Mouse (Mus musculus) cerebellum, adult 9-11 months (tissue): ENCODE results near the gene Cryba4.

Experiments used
- DNase-seq: peaks from one replicate; pipeline ENCODE4 v3.0.0; 2022

Cryba4 gene

GRCm38 (mm10) chr5:112285548-112286085 is 33.3 kb upstream of the Cryba4 start:
- no peak for DNase-seq

GRCm38 (mm10) chr5:112284203-112284582 is 31.9 kb upstream of the Cryba4 start:
- no peak for DNase-seq

GRCm38 (mm10) chr5:112283543-112284202 is 31.4 kb upstream of the Cryba4 start:
- no peak for DNase-seq

DNA sequence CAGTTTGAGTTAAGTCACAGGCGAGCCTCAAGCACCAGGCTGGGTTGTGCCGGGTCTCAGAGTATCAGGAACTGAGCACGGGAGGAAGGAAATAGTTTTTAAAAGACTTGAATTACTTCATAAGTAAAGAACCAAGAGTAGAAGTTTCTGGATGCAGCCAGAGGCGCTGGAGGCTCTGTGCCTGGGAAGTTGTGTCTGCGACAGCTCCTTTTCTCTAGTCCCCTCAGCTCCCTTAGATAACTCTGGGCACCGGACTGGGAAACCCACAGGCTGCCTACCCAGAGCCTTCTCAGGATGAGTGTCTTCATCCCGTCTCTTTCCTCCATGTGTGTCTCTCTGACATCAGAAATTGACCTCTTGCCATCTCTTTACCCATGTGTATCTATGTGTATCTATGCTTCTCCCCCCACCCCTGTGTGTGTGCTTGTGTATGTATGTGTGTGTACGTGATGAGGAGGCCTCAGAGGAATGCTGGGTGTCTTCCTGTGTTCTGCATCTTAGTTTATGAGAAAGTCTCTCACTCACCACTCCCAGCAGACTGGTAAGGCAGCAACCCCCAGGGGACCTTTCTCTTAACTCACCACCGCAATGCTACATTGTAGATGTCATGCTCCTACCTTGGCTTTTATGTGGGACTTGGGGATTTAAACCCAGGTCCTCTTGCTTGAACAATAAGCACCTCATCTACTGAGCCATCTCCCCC is 30.6 kb upstream of the Cryba4 start:
- no peak for DNase-seq

DNA sequence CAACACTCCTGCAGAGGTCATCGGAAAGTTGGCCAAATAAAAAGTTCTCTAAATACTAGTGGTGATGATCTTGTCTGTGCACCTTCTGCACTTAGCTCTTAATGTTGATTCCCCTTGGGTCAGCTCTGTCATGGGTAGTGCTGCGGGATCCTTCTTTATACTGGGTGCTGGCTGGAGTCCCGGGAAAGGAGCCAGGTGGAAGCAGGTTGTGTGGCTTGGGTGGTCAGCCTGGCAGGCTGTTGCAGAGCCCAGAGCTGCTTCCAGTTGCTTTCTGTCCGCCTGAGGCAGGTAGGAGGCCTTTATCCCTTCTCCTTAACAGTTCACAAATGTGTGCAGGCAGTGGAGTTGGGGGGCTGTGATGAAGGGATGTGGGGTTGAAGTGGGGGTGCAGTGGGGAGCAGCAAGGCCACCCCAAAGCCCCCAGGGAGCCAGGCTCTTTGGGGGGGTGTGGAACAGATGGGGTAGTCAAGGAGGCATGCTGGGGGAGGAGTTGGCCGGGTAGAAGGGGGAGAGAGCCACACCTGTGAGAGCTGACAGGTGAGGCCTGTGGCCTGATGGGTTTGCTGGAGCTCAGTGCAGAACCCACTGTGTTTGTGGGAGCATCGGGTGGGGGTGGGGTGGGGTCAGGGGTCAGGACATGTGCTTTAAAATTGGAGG is 29.9 kb upstream of the Cryba4 start:
- DNase-seq, result no peak

GRCm38 (mm10) chr5:112281676-112282075 is 29.4 kb upstream of the Cryba4 start:
- no peak for DNase-seq

GRCm38 (mm10) chr5:112280863-112281660 is 28.7 kb upstream of the Cryba4 start:
- DNase-seq, result no peak

DNA sequence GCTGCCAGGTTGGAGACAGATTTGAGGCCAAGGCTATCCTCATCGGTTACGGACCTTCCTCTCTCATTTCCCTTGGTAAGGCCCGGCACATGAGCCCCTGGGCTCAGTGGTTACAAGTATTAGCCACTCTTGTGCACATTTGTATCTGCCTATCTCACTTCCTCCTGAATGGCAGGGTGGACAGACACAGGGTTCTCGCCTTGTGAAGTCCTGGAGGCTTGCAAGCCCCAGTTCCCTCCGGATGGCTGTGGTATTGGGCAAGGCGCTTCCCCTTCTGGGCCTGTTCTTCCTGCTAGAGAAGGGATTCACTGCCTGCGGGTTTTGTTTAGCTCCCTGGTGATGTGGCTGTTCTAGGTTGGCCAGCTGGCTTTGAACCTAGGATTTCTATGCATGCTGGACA is 27.8 kb upstream of the Cryba4 start:
- DNase-seq, result no peak

GRCm38 (mm10) chr5:112279181-112280021 is 27.1 kb upstream of the Cryba4 start:
- peak; percentile 72 for DNase-seq

DNA sequence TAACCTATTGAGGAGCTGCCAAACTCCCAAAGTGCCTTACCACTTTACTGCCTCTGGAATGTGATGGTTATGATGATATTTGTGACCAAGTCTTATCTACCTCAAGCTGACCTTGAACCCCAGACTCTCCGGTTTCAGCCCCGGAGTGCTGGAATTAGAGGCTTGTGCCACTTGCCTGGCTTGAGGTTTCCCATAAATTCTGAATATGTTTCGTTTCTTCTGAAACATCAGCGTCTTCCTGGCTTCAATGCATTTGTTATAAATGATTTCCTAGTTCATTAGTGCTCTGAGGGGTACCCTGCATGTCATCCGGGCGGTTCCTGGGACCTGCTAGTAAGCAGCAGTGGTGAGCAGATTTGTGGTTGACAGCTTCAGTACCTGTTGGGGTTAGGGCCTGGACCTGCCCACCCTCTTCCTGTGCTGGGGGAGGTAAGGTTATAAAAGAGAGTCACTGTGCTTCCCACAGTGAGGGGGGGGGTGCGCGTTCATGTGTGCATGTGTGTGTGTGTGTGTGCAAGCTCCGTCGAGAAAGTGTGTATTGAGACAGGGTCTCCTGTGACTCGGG is 25.7 kb upstream of the Cryba4 start:
- DNase-seq, result no peak

GRCm38 (mm10) chr5:112276907-112277348 is 24.6 kb upstream of the Cryba4 start:
- no peak for DNase-seq

- DNase-seq, result peak; percentile 100
Measured at GRCm38 (mm10) chr5:112276267-112276873, 24.1 kb upstream of the Cryba4 start, which contains the start of gene Tpst2. Gene Tpst2, plus strand, starts transcription at chr5:112276691.

DNA sequence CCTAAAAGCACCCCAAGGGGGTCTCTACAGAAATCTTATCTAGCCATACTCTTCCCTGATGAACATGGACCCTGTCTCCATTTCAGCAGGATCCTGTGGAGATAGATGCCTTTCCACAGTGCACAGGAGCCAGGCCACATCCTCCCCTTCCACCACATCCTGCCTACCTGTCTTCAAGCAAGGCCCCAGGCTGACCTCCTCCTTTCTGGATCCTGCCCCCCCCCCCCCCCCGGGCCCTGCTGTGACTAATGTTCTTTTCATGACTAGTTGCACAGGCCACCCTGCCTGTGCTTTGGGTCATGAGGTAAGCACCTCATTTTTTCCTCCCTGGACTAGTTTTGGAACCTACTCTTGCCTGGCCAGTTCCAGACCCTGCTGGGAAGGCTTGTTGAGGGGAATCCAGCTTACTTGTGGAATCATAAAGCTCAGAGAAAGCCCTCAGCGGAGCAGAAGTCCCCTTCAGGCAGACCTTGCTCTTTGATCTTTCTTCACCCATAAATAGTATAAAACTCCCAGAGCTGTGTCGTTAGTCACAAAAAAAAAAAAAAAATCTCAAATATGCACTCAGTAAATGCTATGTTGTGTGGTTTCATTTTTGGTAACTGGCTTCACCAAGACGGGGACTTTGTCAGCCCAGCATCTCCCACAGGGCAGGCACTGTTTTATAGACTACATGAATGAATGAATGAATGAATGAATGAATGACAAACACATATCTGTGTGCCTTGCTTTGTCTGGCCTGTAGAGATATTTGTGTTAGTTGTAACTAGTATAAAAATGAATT is 22.9 kb upstream of the Cryba4 start:
- DNase-seq, result peak; percentile 47

DNA sequence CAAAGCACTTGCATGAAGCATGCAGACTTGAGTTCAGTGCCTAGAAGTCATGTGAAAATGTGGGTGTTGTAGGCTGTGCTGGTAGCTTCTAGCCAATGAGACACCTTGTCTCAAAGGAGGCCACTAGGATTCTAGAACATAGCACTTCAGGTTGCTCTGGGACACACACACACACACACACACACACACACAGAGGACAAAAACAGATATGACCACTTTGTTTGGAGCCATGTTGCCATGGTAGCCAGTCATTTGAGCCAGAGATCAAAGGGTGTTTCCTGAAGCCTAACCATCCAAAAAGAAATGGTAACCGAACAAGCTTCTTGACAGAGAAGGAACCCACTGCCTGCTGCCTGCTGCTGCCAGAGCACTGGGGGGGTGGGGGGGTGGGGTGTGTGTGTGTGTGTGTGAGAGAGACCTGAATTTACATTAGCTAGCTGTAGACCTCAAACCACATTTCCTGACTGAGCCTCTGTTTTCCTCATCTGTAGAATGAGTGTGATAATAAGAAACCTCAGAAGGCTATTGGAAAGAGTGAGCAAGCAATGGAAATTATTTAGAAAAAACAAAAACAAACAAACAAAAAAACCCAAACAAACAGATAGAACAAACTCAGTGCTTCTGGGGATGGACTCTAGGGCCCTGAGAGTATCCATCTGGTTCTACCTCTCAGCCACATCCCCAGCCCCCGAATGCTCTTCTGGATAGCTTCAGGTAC is 21.6 kb upstream of the Cryba4 start:
- no peak for DNase-seq

DNA sequence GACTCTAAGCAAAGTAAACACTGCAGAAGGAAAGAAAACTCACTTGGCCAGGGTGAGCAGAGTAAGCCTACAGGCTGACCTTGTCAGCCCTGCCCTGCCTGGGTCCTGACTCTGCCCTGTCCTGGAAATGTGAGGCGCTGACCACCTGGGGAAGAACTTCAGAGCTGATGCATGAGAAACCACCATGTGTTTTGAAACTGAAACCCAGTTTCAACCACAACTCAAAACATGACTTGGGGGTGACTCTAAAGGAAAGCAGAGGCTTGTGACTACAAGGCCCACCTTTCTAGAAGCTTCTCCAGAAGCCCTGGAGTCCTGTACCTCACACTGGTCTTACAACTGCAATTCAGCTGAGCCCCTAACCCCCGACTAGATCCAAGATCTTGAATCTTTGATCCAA is 20.6 kb upstream of the Cryba4 start:
- DNase-seq, result no peak

DNA sequence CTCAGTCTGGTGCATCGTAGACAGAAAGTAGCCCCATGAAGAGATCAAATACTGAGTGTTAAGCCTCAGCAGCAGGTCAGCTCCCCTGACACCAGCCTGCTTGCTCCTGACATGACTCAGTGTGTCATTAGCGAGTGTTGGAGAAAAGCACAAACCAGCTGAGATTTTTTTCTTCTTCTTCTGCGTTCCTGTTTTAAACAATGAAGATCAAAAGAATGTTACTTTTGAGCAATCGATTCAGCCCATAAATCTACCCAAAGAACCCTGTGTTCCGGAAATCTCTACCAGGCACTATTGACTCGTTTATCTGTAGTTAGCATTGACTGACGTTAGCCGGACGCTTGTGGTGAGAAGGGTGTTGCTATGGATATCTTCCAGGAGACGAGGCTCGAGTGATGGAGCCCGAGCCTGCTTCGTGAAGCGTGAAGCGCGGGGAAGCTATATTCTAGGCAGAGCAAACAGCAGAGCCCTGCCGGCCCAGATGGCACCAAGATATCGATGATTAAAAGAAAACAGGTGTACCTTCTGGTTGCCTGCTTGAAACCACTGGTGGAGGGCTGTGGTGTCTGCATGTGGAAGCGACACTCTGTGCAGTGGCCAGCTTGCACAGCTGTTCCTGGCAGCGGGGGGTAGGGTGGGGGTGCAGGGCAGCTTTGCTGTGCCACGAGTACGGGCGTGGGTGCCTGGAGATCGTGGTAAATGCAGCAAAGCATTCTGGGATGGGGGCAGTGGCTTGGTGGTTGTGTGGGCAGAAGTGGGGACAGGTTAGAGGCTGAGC is 18.6 kb upstream of the Cryba4 start:
- peak; percentile 47 for DNase-seq

- DNase-seq, result no peak
Measured at GRCm38 (mm10) chr5:112266011-112266777, 13.9 kb upstream of the Cryba4 start.

DNA sequence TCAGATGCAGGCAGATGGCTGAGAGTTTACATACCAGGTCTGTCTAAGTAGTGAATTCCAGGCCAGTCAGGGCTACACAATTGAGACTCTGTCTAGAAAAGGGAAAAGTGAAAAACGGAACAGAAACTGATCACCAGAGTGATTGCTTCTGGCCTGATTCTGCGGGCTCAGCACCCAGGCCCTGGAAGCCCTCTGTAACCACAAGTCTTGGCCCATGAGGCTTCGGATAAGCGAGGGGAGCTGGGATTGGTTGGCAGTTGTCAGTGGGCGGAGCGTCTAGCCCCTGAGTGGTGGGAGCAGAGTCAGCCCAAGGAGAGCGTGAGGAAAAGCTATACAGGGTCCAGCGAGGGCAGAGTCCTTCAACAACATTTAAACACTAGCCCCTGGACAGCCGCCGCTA is 13.2 kb upstream of the Cryba4 start:
- no peak for DNase-seq
